Mouse (Mus musculus): Measurements from ENCODE around the gene Cnih3. TPM values are rescaled to one million over a fixed set of nuclear protein-coding genes. Genes with fewer than 3 reads are reported as not detected.

The Cnih3 gene
- polyA plus RNA-seq, 1 experiment from 2014 or later = 1.9 TPM

GRCm38 (mm10) chr1:181459431-181460105, 107.1 kb downstream of the Cnih3 start:
- Histone ChIP-seq H3K9ac (ENCODE audit: low read length) (no peak overlapping the region), H3K9me3 (ENCODE audit: control insufficient read depth, low read length) (no peaks in the 10 kb centered on the region), H3K27me3 (ENCODE audit: control insufficient read depth, insufficient read depth, low read length) (no peaks in the 10 kb centered on the region), H3K4me3 (ENCODE audit: low read depth, low read length) (no peak overlapping the region), H3K36me3 (ENCODE audit: control insufficient read depth, insufficient read depth, low read length) (no peaks in the 10 kb centered on the region), H3K27ac (ENCODE audit: low read depth, low read length) (no peak overlapping the region), H3K4me2 (ENCODE audit: low read depth, low read length, severe bottlenecking) (no peak overlapping the region), H3K4me1 (replicated peaks; ENCODE audit: control insufficient read depth, insufficient read depth, low read length) (no peaks in the 10 kb centered on the region)
- DNase-seq (ENCODE audit: low spot score) = no peak
- WGBS = 90% methylated on average over 7 of the region's 7 CpGs
- ATAC-seq (replicated peaks; ENCODE audit: low FRiP score) = no peak

DNA sequence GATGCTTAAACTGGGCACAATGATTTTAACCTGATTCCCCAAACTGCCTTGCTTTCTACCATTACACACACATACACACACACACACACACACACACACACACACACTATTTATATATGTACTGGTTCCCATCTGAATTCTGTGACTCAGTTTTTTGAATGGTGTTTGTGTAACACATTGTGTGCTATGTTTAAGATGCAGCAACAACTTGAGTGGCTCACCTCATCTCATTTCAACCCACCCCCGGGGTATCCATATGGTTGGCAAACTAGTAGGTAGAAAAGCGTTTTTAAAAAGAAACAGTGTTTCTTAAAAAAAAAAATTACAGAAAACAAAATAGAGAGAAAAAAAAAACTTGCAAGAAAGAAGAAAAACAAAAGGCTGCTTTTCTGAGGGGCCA, 107.9 kb downstream of the Cnih3 start:
- no peak for ATAC-seq (replicated peaks; ENCODE audit: low FRiP score)

DNA sequence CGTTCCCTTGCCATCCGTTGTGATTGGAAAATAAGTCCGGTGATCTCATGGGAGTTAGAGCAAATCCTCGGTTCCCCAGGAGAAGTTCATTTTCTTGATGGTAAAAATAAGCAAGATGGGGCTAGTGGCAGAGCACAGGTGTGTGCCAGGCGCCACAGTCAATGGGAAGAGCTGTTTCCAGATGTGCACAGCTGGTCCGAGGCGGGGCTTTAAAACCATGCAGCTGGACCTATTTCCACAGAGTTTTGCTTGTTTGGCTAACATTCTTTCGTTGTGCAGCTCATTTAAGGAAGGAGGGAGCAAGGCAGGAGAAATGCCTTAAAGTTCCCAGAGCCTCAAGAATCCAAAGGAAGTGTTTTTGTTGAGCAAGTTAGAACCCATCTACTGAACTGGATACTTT, 109.1 kb downstream of the Cnih3 start:
- ATAC-seq (replicated peaks; ENCODE audit: low FRiP score) (no peak), DNase-seq (ENCODE audit: low spot score) (no peak)
- H3K9ac ChIP-seq (ENCODE audit: low read length) = no peak overlapping the region
- no peak overlapping the region for H3K4me3 ChIP-seq (ENCODE audit: low read depth, low read length)
- WGBS = 88% methylated on average over 8 of the region's 8 CpGs
- no peak overlapping the region for H3K27ac ChIP-seq (ENCODE audit: low read depth, low read length)
- H3K4me2 ChIP-seq (ENCODE audit: low read depth, low read length, severe bottlenecking) = no peak overlapping the region
- no peaks in the 10 kb centered on the region for H3K27me3 ChIP-seq (ENCODE audit: control insufficient read depth, insufficient read depth, low read length)
- no peaks in the 10 kb centered on the region for H3K4me1 ChIP-seq (replicated peaks; ENCODE audit: control insufficient read depth, insufficient read depth, low read length)
- H3K36me3 ChIP-seq (ENCODE audit: control insufficient read depth, insufficient read depth, low read length) = no peaks in the 10 kb centered on the region
- no peaks in the 10 kb centered on the region for H3K9me3 ChIP-seq (ENCODE audit: control insufficient read depth, low read length)

More for the DNA sequence above, 107.9 kb downstream of the Cnih3 start:
- WGBS = 84% methylated on average over 2 of the region's 2 CpGs
- H3K9me3 ChIP-seq (ENCODE audit: control insufficient read depth, low read length) = no peaks in the 10 kb centered on the region
- no peaks in the 10 kb centered on the region for H3K27me3 ChIP-seq (ENCODE audit: control insufficient read depth, insufficient read depth, low read length)
- no peaks in the 10 kb centered on the region for H3K4me1 ChIP-seq (replicated peaks; ENCODE audit: control insufficient read depth, insufficient read depth, low read length)
- H3K9ac ChIP-seq (ENCODE audit: low read length) = no peak overlapping the region
- no peak overlapping the region for H3K4me3 ChIP-seq (ENCODE audit: low read depth, low read length)
- no peaks in the 10 kb centered on the region for H3K36me3 ChIP-seq (ENCODE audit: control insufficient read depth, insufficient read depth, low read length)
- H3K27ac ChIP-seq (ENCODE audit: low read depth, low read length) = no peak overlapping the region
- no peak overlapping the region for H3K4me2 ChIP-seq (ENCODE audit: low read depth, low read length, severe bottlenecking)
- DNase-seq (ENCODE audit: low spot score) = no peak

- no peaks in the 10 kb centered on the region for H3K36me3 ChIP-seq (ENCODE audit: control insufficient read depth, insufficient read depth, low read length)
- no peak overlapping the region for H3K27ac ChIP-seq (ENCODE audit: low read depth, low read length)
- WGBS = 56% methylated on average over 8 of the region's 8 CpGs
- ATAC-seq (replicated peaks; ENCODE audit: low FRiP score) (no peak), DNase-seq (ENCODE audit: low spot score) (no peak)
- H3K27me3 ChIP-seq (ENCODE audit: control insufficient read depth, insufficient read depth, low read length) = no peaks in the 10 kb centered on the region
- no peak overlapping the region for H3K9ac ChIP-seq (ENCODE audit: low read length)
- no peaks in the 10 kb centered on the region for H3K9me3 ChIP-seq (ENCODE audit: control insufficient read depth, low read length)
- H3K4me3 ChIP-seq (ENCODE audit: low read depth, low read length) = no peak overlapping the region
- H3K4me2 ChIP-seq (ENCODE audit: low read depth, low read length, severe bottlenecking) = no peak overlapping the region
- H3K4me1 ChIP-seq (replicated peaks; ENCODE audit: control insufficient read depth, insufficient read depth, low read length) = no peaks in the 10 kb centered on the region
These were observed 109.8 kb downstream of the Cnih3 start for GRCm38 (mm10) chr1:181462051-181462905.

DNA sequence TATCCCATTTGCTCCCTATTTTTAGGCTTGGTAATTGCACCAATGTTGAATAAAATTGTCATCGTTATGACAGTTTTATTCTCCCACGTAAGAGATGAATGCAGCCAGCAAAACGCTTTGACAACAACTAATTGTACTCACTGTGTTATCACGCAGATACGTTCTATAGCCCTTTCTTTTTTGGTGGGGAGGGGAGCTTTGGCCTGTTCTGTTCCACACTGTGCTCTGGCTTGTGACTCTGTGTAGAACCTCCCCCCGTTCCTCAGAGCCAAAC, 110.4 kb downstream of the Cnih3 start:
- Histone ChIP-seq H3K9me3 (ENCODE audit: control insufficient read depth, low read length) (no peaks in the 10 kb centered on the region), H3K4me3 (ENCODE audit: low read depth, low read length) (no peak overlapping the region), H3K4me2 (ENCODE audit: low read depth, low read length, severe bottlenecking) (no peak overlapping the region), H3K36me3 (ENCODE audit: control insufficient read depth, insufficient read depth, low read length) (no peaks in the 10 kb centered on the region), H3K4me1 (replicated peaks; ENCODE audit: control insufficient read depth, insufficient read depth, low read length) (no peaks in the 10 kb centered on the region), H3K27ac (ENCODE audit: low read depth, low read length) (no peak overlapping the region), H3K27me3 (ENCODE audit: control insufficient read depth, insufficient read depth, low read length) (no peaks in the 10 kb centered on the region), H3K9ac (ENCODE audit: low read length) (no peak overlapping the region)
- no peak for ATAC-seq (replicated peaks; ENCODE audit: low FRiP score)
- 72% methylated on average over 6 of the region's 6 CpGs for WGBS
- no peak for DNase-seq (ENCODE audit: low spot score)

DNA sequence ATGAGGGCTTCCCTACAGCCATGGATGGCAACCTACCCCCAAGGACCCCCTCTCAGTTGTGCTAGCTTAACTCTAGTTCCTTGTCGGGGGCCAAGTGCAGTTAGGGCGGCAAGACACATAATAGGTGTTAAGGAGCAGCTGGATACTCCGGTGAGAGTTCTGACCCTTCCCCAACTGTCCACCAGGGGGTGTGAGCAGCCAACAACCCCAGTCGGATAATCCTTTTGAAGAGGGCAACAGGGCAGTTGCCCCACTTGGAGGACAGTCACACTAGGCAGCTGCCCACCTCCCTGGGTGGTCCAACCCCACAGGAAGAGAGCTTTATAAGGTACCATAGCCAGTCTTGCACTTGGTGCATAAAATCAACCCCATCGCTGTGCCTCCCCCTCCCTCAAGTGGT, 112.6 kb downstream of the Cnih3 start:
- no peak overlapping the region for H3K4me3 ChIP-seq (ENCODE audit: low read depth, low read length)
- no peaks in the 10 kb centered on the region for H3K36me3 ChIP-seq (ENCODE audit: control insufficient read depth, insufficient read depth, low read length)
- DNase-seq (ENCODE audit: low spot score) (no peak), ATAC-seq (replicated peaks; ENCODE audit: low FRiP score) (no peak)
- no peak overlapping the region for H3K27ac ChIP-seq (ENCODE audit: low read depth, low read length)
- no peak overlapping the region for H3K4me2 ChIP-seq (ENCODE audit: low read depth, low read length, severe bottlenecking)
- H3K9me3 ChIP-seq (ENCODE audit: control insufficient read depth, low read length) = no peaks in the 10 kb centered on the region
- H3K9ac ChIP-seq (ENCODE audit: low read length) = no peak overlapping the region
- H3K4me1 ChIP-seq (replicated peaks; ENCODE audit: control insufficient read depth, insufficient read depth, low read length) = no peaks in the 10 kb centered on the region
- H3K27me3 ChIP-seq (ENCODE audit: control insufficient read depth, insufficient read depth, low read length) = no peaks in the 10 kb centered on the region
- WGBS = 53% methylated on average over 5 of the region's 5 CpGs

DNA sequence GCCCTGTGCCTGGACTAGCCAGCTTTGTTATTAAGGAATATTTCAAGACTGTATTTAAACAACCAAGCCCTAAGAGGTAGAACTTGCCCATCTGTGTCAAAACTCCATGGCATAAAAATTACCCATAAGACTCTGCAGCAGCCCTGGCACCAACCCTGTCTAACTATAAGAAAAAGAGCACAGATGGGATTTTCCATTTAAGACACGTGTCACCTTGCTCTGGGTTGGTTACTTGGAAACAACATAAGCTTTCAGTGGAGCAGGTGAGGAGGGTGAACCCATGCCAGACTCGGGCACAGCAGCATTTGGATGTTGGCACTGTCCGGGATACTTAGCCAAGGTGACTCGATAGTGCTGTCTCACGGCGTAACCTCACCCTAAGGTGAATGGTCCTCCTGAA, 113.6 kb downstream of the Cnih3 start:
- Histone ChIP-seq H3K27ac (ENCODE audit: low read depth, low read length) (no peak overlapping the region), H3K27me3 (ENCODE audit: control insufficient read depth, insufficient read depth, low read length) (no peaks in the 10 kb centered on the region), H3K9ac (ENCODE audit: low read length) (no peak overlapping the region), H3K4me2 (ENCODE audit: low read depth, low read length, severe bottlenecking) (no peak overlapping the region), H3K4me1 (replicated peaks; ENCODE audit: control insufficient read depth, insufficient read depth, low read length) (no peaks in the 10 kb centered on the region), H3K9me3 (ENCODE audit: control insufficient read depth, low read length) (no peaks in the 10 kb centered on the region), H3K4me3 (ENCODE audit: low read depth, low read length) (no peak overlapping the region), H3K36me3 (ENCODE audit: control insufficient read depth, insufficient read depth, low read length) (no peaks in the 10 kb centered on the region)
- DNase-seq (ENCODE audit: low spot score) (no peak), ATAC-seq (replicated peaks; ENCODE audit: low FRiP score) (no peak)
- 93% methylated on average over 6 of the region's 6 CpGs for WGBS

DNA sequence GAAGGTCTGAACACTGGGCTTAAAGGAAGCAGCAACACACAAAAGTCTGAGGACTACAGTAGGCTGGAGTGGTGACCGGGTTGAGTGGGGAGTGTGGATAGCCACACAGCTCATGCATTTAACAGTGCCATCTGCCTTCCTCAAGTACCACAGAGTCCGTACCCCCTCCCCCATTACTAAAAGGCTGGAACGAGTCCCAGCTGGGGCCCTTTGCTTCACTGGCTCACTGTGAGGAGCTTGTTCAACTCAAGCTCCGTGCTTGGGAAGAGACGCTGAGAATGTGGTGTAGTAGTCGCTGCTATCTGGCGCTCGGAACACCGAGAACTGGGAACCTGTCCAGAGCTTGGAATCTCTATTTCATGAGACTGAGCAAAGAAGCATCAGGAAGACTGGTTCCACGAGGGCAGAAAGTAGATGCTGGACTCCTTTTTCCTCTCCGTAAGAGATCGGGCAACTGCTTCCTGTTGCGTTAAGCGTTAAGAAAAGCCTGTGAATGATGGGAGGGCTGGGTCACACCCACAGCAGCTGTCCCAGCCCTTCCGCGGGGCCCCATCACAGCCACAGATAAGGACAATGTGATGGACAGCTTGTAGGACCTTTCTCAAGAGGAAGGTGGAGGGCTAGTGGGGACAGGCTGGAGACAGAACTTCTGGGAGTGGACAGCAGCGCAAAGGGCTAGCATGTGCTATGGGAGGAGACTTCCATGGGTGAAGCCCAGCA, 114.3 kb downstream of the Cnih3 start:
- Histone ChIP-seq H3K27ac (ENCODE audit: low read depth, low read length) (no peak overlapping the region), H3K4me3 (ENCODE audit: low read depth, low read length) (no peak overlapping the region), H3K4me1 (replicated peaks; ENCODE audit: control insufficient read depth, insufficient read depth, low read length) (no peaks in the 10 kb centered on the region), H3K27me3 (ENCODE audit: control insufficient read depth, insufficient read depth, low read length) (no peaks in the 10 kb centered on the region), H3K9me3 (ENCODE audit: control insufficient read depth, low read length) (peaks cover 4% of the 10 kb centered on the region), H3K36me3 (ENCODE audit: control insufficient read depth, insufficient read depth, low read length) (no peaks in the 10 kb centered on the region), H3K4me2 (ENCODE audit: low read depth, low read length, severe bottlenecking) (no peak overlapping the region), H3K9ac (ENCODE audit: low read length) (no peak overlapping the region)
- WGBS = 89% methylated on average over 17 of the region's 17 CpGs
- ATAC-seq (replicated peaks; ENCODE audit: low FRiP score) (no peak), DNase-seq (ENCODE audit: low spot score) (no peak)

Measured in forebrain, embryonic 11.5 days (tissue).